Mouse (Mus musculus) small intestine, adult 2 months (tissue): ENCODE measurements at regions not wholly inside any gene's neighbourhood (a gene's known extent, or its start where the extent isn't known, plus 50 kb on each side); places are given as distances from the start of the nearest gene placed in this dataset.

Source experiments
- CTCF ChIP-seq: fragments of 200-500 bp; IDR thresholded peaks from 2 replicates; pipeline ENCODE4 v1.5.1; 2012; ENCODE audit warnings: low read depth, mild to moderate bottlenecking, control low read depth, inconsistent platforms, low read length, moderate library complexity, mixed read lengths; ENCODE audit not compliant: insufficient replicate concordance, insufficient read length; ENCODE audit errors: extremely low read depth
- POLR2A ChIP-seq: fragments of 200-500 bp; IDR thresholded peaks from 2 replicates; pipeline ENCODE4 v1.6.1; 2012; ENCODE audit warnings: low read depth, mild to moderate bottlenecking, control low read depth, inconsistent platforms, low read length, moderate library complexity

DNA sequence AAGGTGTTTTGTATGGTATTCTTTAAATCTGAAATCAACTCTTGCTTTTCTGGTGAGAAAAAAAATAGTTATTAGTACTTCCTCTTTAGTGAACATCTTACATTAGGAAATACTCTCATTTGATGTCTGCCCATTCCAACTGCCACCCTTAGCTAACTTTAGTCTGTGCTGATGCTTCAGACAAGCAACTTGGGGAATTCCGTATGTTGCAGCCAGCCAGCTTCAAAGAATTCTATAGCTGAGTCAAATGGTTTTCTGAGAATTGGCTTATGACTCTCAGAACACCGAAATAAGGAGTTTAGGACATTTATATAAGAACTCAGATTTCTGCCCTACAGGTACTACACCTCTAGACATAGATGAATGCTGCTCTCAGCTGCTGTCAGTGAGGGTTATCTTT, 188.0 kb upstream of the Ptger4 start:
- TF ChIP-seq CTCF: no peak
- no peak for TF ChIP-seq POLR2A
